In the genomic region with DNA sequence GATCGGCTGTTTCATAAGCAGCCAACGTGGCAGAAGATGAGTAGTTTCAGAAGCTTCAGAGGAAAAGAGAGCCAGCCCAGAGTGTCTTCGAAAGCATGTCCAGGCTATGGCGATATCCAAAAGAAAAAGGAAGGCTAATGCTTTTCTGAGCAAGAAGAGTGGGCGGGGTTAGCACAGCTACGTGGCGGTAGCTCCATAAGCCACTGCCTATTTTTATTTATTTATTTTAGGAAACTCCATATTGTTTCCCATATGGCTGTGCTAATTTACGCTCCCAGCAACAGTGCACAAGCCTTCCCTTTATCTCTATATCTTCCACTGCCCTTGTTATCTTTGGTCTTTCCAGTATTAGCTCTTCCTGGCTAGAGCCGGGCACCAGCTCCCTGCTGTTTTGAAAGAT, we compare ENCODE assay signal across 33 mouse cellular contexts. TPM values are rescaled to one million over a fixed set of nuclear protein-coding genes. Genes with fewer than 3 reads are reported as not detected.
DNase-seq lines count a peak whose midpoint lies in the region; ATAC-seq and TF ChIP-seq lines count a peak whose summit lies in the region.
"Had no signal": no experiment of that assay in that cellular context is flagged by ENCODE, and none has a peak within 500 bp of the region (broad histone marks: within the 10 kb centered on the region; RNA-seq: fewer than 3 reads in every experiment).

No protein-coding gene starts in this region.

- intact Hi-C loops in left cerebral cortex, postnatal 10 days (cut with DNase I): no loop called here
- intact Hi-C loops in left cerebral cortex, adult 2 months (cut with DNase I): loop anchor here (1.0 to 2.0 kb wide), 3 partner anchors 25 to 127 kb away; no protein-coding TSS in a partner anchor

- TF ChIP-seq POLR2A in MEL (IDR thresholded peaks at IDR 0.05; ENCODE audit: control insufficient read depth in 1 of 2, insufficient read depth in 1 of 2, low read depth in 1 of 2, low read length in 2 of 2, poor library complexity in 1 of 2): no peak

- H3K27me3 ChIP-seq in MEL (ENCODE audit: control insufficient read depth in 1 of 2, insufficient read depth in 2 of 2, low read length in 2 of 2): no peaks in the 10 kb centered on the region
- H3K27me3 ChIP-seq: embryonic facial prominence, embryonic 12.5 days; forebrain, embryonic 15.5 days; heart, embryonic 15.5 days; hindbrain, embryonic 12.5 days; intestine, embryonic 15.5 days; limb, embryonic 12.5 days; liver, embryonic 15.5 days; neural tube, embryonic 13.5 days had no signal

- TF ChIP-seq RAD21 in MEL (IDR thresholded peaks at IDR 0.05; ENCODE audit: low read depth, low read length): no peak

- no peak overlapping the region for H3K27ac ChIP-seq in MEL (ENCODE audit: control insufficient read depth, low read depth, low read length)
- peak overlapping the region; percentile 19; the same call in 1 of the 2 replicates for H3K27ac ChIP-seq in left cerebral cortex, adult 2 months
- H3K27ac ChIP-seq: embryonic facial prominence, embryonic 12.5 days; forebrain, embryonic 15.5 days; heart, embryonic 10.5 days; heart, embryonic 15.5 days; hindbrain, embryonic 12.5 days; hindbrain, postnatal 0 days; intestine, embryonic 15.5 days; kidney, postnatal 0 days; limb, embryonic 12.5 days; liver, embryonic 15.5 days; neural tube, embryonic 13.5 days had no signal

- no peaks in the 10 kb centered on the region for H3K79me2 ChIP-seq in MEL (ENCODE audit: control insufficient read depth, insufficient read depth, low read length, poor library complexity)

- ATAC-seq in monocyte, adult 5-6 weeks (replicated peaks; ENCODE audit: insufficient number of reproducible peaks, low FRiP score, low TSS enrichment, poor library complexity, severe bottlenecking): no peak
- ATAC-seq: CD4-positive, CD25-positive, alpha-beta regulatory T cell, adult 4 months; forebrain, embryonic 15.5 days; hindbrain, postnatal 0 days; intestine, embryonic 15.5 days; midbrain, embryonic 16.5 days had no signal

- no peaks in the 10 kb centered on the region for H3K9me3 ChIP-seq in MEL (replicated peaks; ENCODE audit: insufficient read depth, low read length)
- H3K9me3 ChIP-seq: embryonic facial prominence, embryonic 12.5 days; forebrain, embryonic 15.5 days; heart, embryonic 10.5 days; heart, embryonic 15.5 days; hindbrain, embryonic 12.5 days; intestine, embryonic 15.5 days; limb, embryonic 12.5 days; liver, embryonic 15.5 days; neural tube, embryonic 13.5 days had no signal

- no peak overlapping the region for H3K4me3 ChIP-seq in MEL (ENCODE audit: control insufficient read depth in 1 of 2, insufficient read depth in 1 of 2, low read depth in 2 of 2, low read length in 2 of 2)
- H3K4me3 ChIP-seq in left cerebral cortex, adult 2 months: no peak overlapping the region
- H3K4me3 ChIP-seq: embryonic facial prominence, embryonic 12.5 days; forebrain, embryonic 15.5 days; heart, embryonic 10.5 days; heart, embryonic 15.5 days; hindbrain, embryonic 12.5 days; intestine, embryonic 15.5 days; limb, embryonic 12.5 days; liver, embryonic 15.5 days; neural tube, embryonic 13.5 days had no signal

- peak; percentile 29 for DNase-seq in left cerebral cortex, adult 11 months (ENCODE audit: low spot score)
- DNase-seq in left cerebral cortex, postnatal 10 days (ENCODE audit: extremely low spot score in 1 of 2, low spot score in 2 of 2): no peak
- DNase-seq in MEL (ENCODE audit: low read depth, low spot score): no peak
- no peak for DNase-seq in left cerebral cortex, adult 2 months (ENCODE audit: extremely low spot score in 1 of 2, low spot score in 2 of 2)
- DNase-seq in telencephalon, adult 2 months (ENCODE audit: low read depth, low spot score): peak; percentile 71
- DNase-seq in adrenal gland, postnatal 25 days: no peak
- DNase-seq: adrenal gland, adult 8-10 months; cerebellum, adult 11 months; cerebellum, adult 9-10 months; cerebellum, postnatal 36 days; gastrocnemius, postnatal 14 days; heart, adult 11 months; kidney, adult 8-10 months; kidney, postnatal 4 days; lung, embryonic 14.5 days; lung, postnatal 14 days; spleen, adult 18-20 months; thymus, adult 18-20 months; thymus, postnatal 36 days had no signal

- H3K9ac ChIP-seq in MEL (ENCODE audit: control insufficient read depth, low read depth, low read length, poor library complexity, severe bottlenecking): no peak overlapping the region
- H3K9ac ChIP-seq: embryonic facial prominence, embryonic 12.5 days; forebrain, embryonic 15.5 days; heart, embryonic 15.5 days; hindbrain, embryonic 12.5 days; intestine, embryonic 15.5 days; limb, embryonic 12.5 days; liver, embryonic 15.5 days; lung, embryonic 14.5 days; neural tube, embryonic 13.5 days had no signal

- no peak; a peak in 1 of 4 replicates for TF ChIP-seq EP300 in MEL (IDR thresholded peaks at IDR 0.05; ENCODE audit: low read depth in 1 of 2, low read length in 2 of 2)

- H3K4me1 ChIP-seq in MEL (ENCODE audit: control insufficient read depth in 1 of 2, insufficient read depth in 2 of 2, low read length in 2 of 2): peaks cover 4 to 18% of the 10 kb centered on the region in 2 experiments; a peak in 3 of 4 replicates
- H3K4me1 ChIP-seq: forebrain, embryonic 15.5 days; heart, embryonic 10.5 days; heart, embryonic 15.5 days; hindbrain, embryonic 12.5 days; intestine, embryonic 15.5 days; limb, embryonic 12.5 days; neural tube, embryonic 13.5 days had no signal

- no peak for TF ChIP-seq CTCF in MEL (IDR thresholded peaks at IDR 0.05 in 2 of 3, conservative IDR thresholded peaks at IDR 0.05 in 1 of 3; ENCODE audit: control insufficient read depth in 1 of 3, insufficient read depth in 1 of 3, low read depth in 2 of 3, low read length in 3 of 3, poor library complexity in 1 of 3, severe bottlenecking in 1 of 3)
- no peak for TF ChIP-seq CTCF in left cerebral cortex, adult 2 months (IDR thresholded peaks at IDR 0.05)

- H3K36me3 ChIP-seq in MEL (ENCODE audit: control insufficient read depth in 1 of 2, insufficient read depth in 2 of 2, low read length in 2 of 2): peaks cover 0 to 13% of the 10 kb centered on the region in 2 experiments; a peak in 2 of 4 replicates
- H3K36me3 ChIP-seq: embryonic facial prominence, embryonic 12.5 days; forebrain, embryonic 15.5 days; heart, embryonic 10.5 days; heart, embryonic 15.5 days; hindbrain, embryonic 12.5 days; intestine, embryonic 15.5 days; limb, embryonic 12.5 days; liver, embryonic 15.5 days; neural tube, embryonic 13.5 days had no signal

TF ChIP-seq in MEL, 35 proteins besides CTCF, POLR2A, EP300 and RAD21:
- TF ChIP-seq NELFE (IDR thresholded peaks at IDR 0.05; ENCODE audit: low read depth, low read length) (no peak), TCF12 (IDR thresholded peaks at IDR 0.05; ENCODE audit: low read depth, low read length) (no peak), MYB (IDR thresholded peaks at IDR 0.05; ENCODE audit: low read depth, low read length) (no peak), GATA1 (IDR thresholded peaks at IDR 0.05; ENCODE audit: low read depth, low read length) (0 out of 2 replicates have a peak, but pooled peaks have one; percentile 4), ETS1 (IDR thresholded peaks at IDR 0.05; ENCODE audit: low read depth, low read length) (no peak)

RNA-seq across cellular contexts. Expression of a gene that starts 36.9 kb away (rescaled TPM):
- total RNA-seq in left cerebral cortex, postnatal 10 days (2021): 10 to 100 TPM; 86.5 to 93.9 TPM
- 32.1 and 36.1 TPM in 2 replicates for total RNA-seq in MEL (2012; rRNA removed)
- 10 to 100 TPM in 1 of 2 experiments, not detected in 1; 23.6 TPM for polyA plus RNA-seq in MEL (2012; ENCODE audit: insufficient read depth in 1 of 2, insufficient read length in 2 of 2, low read depth in 1 of 2, low replicate concordance in 2 of 2, missing spikeins in 1 of 2)
- 10 to 100 TPM; 49.5 to 51.4 TPM for total RNA-seq in left cerebral cortex, adult 2 months (2021)
- 52.6 to 86.8 TPM (median 79.1 TPM) in 3 replicates for total RNA-seq in monocyte, adult 5-6 weeks (2017)
- 38.2 and 38.3 TPM in 2 replicates for total RNA-seq in adrenal gland, postnatal 25 days (2021)

RNA-seq across cellular contexts. Expression of a gene that starts 49.5 kb away (rescaled TPM):
- total RNA-seq in left cerebral cortex, postnatal 10 days (2021): 100 to 1,000 TPM; 654 to 692 TPM
- total RNA-seq in MEL (2012; rRNA removed): 37.9 and 43.4 TPM in 2 replicates
- polyA plus RNA-seq in MEL (2012; ENCODE audit: insufficient read depth in 1 of 2, insufficient read length in 2 of 2, low read depth in 1 of 2, low replicate concordance in 2 of 2, missing spikeins in 1 of 2): 10 to 100 TPM in 1 of 2 experiments, not detected in 1; 40.2 TPM
- 100 to 1,000 TPM; 858 to 979 TPM for total RNA-seq in left cerebral cortex, adult 2 months (2021)
- 73.0 to 93.1 TPM (median 86.5 TPM) in 3 replicates for total RNA-seq in monocyte, adult 5-6 weeks (2017)
- 83.0 and 104 TPM in 2 replicates for total RNA-seq in adrenal gland, postnatal 25 days (2021)

Comparison
In these comparisons a context has a peak if more than half of its experiments do, and no peak if none do; other contexts are left out.
1. DNase-seq: peak in left cerebral cortex, adult 11 months (single experiment) and telencephalon, adult 2 months (single experiment); none in left cerebral cortex, postnatal 10 days (0 of 2), MEL (single experiment), left cerebral cortex, adult 2 months (0 of 2) and adrenal gland, postnatal 25 days (single experiment).